Mouse (Mus musculus) MEL (cell line): ENCODE data around the gene Eps15. TPM values are rescaled to one million over a fixed set of nuclear protein-coding genes. Genes with fewer than 3 reads are reported as not detected.

Source experiments
- DNase-seq: peaks from one replicate; pipeline ENCODE4 v3.0.0; 2011; ENCODE audit warnings: low read depth, low spot score
- H3K27ac ChIP-seq: 2 replicates; pipeline ENCODE4 v1.5.1; 2012; ENCODE audit warnings: low read depth, mild to moderate bottlenecking, control low read depth, low read length, moderate library complexity; ENCODE audit not compliant: control insufficient read depth
- H3K27me3 ChIP-seq, 2 experiments: fragments of 150-350 bp in 1 of 2; sonication (generic) in 1 of 2; 2 replicates each; pipeline ENCODE4 v1.6.1; 2012; ENCODE audit warnings: low read length in 2 of 2, mild to moderate bottlenecking in 2 of 2, improper control_type of control experiment in 1 of 2, moderate library complexity in 1 of 2; ENCODE audit not compliant: insufficient read depth in 2 of 2, control insufficient read depth in 1 of 2
- H3K36me3 ChIP-seq, 2 experiments: 2 replicates each; pipeline ENCODE4 v1.6.1; 2012 to 2014; ENCODE audit warnings: low read length in 2 of 2, improper control_type of control experiment in 1 of 2, inconsistent platforms in 1 of 2, mild to moderate bottlenecking in 1 of 2; ENCODE audit not compliant: insufficient read depth in 2 of 2, control insufficient read depth in 1 of 2
- H3K4me1 ChIP-seq, 2 experiments: fragments of 150-350 bp in 1 of 2; sonication (generic) in 1 of 2; 2 replicates each; pipeline ENCODE4 v1.6.1; 2012; ENCODE audit warnings: low read length in 2 of 2, improper control_type of control experiment in 1 of 2, mild to moderate bottlenecking in 1 of 2; ENCODE audit not compliant: insufficient read depth in 2 of 2, control insufficient read depth in 1 of 2
- H3K4me3 ChIP-seq, 2 experiments: fragments of 150-350 bp in 1 of 2; sonication (generic) in 1 of 2; 2 replicates each; pipeline ENCODE4 v1.5.1; 2012; ENCODE audit warnings: low read depth in 2 of 2, low read length in 2 of 2, mild to moderate bottlenecking in 2 of 2, moderate library complexity in 2 of 2, control low read depth in 1 of 2, improper control_type of control experiment in 1 of 2; ENCODE audit not compliant: control insufficient read depth in 1 of 2, insufficient read depth in 1 of 2
- H3K79me2 ChIP-seq: 2 replicates; pipeline ENCODE4 v1.6.1; 2012; ENCODE audit warnings: mild to moderate bottlenecking, low read length, moderate library complexity; ENCODE audit not compliant: control insufficient read depth, poor library complexity, insufficient read depth
- H3K9ac ChIP-seq: 2 replicates; pipeline ENCODE4 v1.6.1; 2012; ENCODE audit warnings: low read depth, mild to moderate bottlenecking, control low read depth, low read length, moderate library complexity; ENCODE audit not compliant: control insufficient read depth, poor library complexity, severe bottlenecking
- H3K9me3 ChIP-seq: fragments of 150-350 bp; sonication (generic); replicated peaks from 2 replicates; pipeline ENCODE4 v1.6.1; 2012; ENCODE audit warnings: mild to moderate bottlenecking, low read length, improper control_type of control experiment, moderate library complexity; ENCODE audit not compliant: insufficient read depth
- BHLHE40 ChIP-seq: IDR thresholded peaks from 2 replicates; pipeline ENCODE4 v1.6.1; 2012; ENCODE audit warnings: low read depth, mild to moderate bottlenecking, inconsistent platforms, low read length, improper control_type of control experiment, borderline replicate concordance
- CTCF ChIP-seq, 3 experiments: IDR thresholded peaks in 2 of 3; conservative IDR thresholded peaks in 1 of 3; 2 replicates each; pipeline ENCODE4 v1.5.1; 2011 to 2012; ENCODE audit warnings: low read length in 3 of 3, low read depth in 2 of 3, mild to moderate bottlenecking in 2 of 3, improper control_type of control experiment in 1 of 3, inconsistent platforms in 1 of 3, mixed read lengths in 1 of 3, moderate library complexity in 1 of 3; ENCODE audit not compliant: control insufficient read depth in 1 of 3, insufficient read depth in 1 of 3, poor library complexity in 1 of 3, severe bottlenecking in 1 of 3
- E2F4 ChIP-seq: IDR thresholded peaks from 2 replicates; pipeline ENCODE4 v1.6.1; 2011; ENCODE audit warnings: low read depth, low read length, improper control_type of control experiment, borderline replicate concordance
- ELF1 ChIP-seq: IDR thresholded peaks from 2 replicates; pipeline ENCODE4 v1.6.1; 2014; ENCODE audit warnings: low read depth, mild to moderate bottlenecking, inconsistent platforms, low read length, improper control_type of control experiment, moderate library complexity
- EP300 ChIP-seq, 2 experiments: IDR thresholded peaks; 2 replicates each; pipeline ENCODE4 v1.6.1; 2011; ENCODE audit warnings: improper control_type of control experiment in 2 of 2, low read length in 2 of 2, low read depth in 1 of 2, mild to moderate bottlenecking in 1 of 2
- ETS1 ChIP-seq: IDR thresholded peaks from 2 replicates; pipeline ENCODE4 v1.6.1; 2012; ENCODE audit warnings: low read depth, mild to moderate bottlenecking, inconsistent platforms, low read length, improper control_type of control experiment, moderate library complexity
- GABPA ChIP-seq: IDR thresholded peaks from 2 replicates; pipeline ENCODE4 v1.6.1; 2012; ENCODE audit warnings: low read depth, mild to moderate bottlenecking, inconsistent platforms, low read length, improper control_type of control experiment, moderate library complexity
- HCFC1 ChIP-seq: IDR thresholded peaks from 2 replicates; pipeline ENCODE4 v1.6.1; 2012; ENCODE audit warnings: low read depth, mild to moderate bottlenecking, inconsistent platforms, low read length, improper control_type of control experiment, moderate library complexity
- JUND ChIP-seq: IDR thresholded peaks from 2 replicates; pipeline ENCODE4 v1.6.1; 2011; ENCODE audit warnings: low read depth, mild to moderate bottlenecking, improper control_type of control experiment, low read length
- KAT2A ChIP-seq: conservative IDR thresholded peaks from 2 replicates; pipeline ENCODE4 v1.6.1; 2012; ENCODE audit warnings: low read depth, low read length, improper control_type of control experiment, inconsistent platforms
- MAFK ChIP-seq: IDR thresholded peaks from 2 replicates; pipeline ENCODE4 v1.6.1; 2011; ENCODE audit warnings: low read depth, mild to moderate bottlenecking, low read length, improper control_type of control experiment, borderline replicate concordance
- MAX ChIP-seq: IDR thresholded peaks from 2 replicates; pipeline ENCODE4 v1.6.1; 2011; ENCODE audit warnings: low read length, improper control_type of control experiment
- MAZ ChIP-seq: IDR thresholded peaks from 2 replicates; pipeline ENCODE4 v1.6.1; 2012; ENCODE audit warnings: low read depth, mild to moderate bottlenecking, inconsistent platforms, low read length, improper control_type of control experiment
- MYC ChIP-seq: IDR thresholded peaks from 2 replicates; pipeline ENCODE4 v1.6.1; 2011; ENCODE audit warnings: low read depth, mild to moderate bottlenecking, low read length, improper control_type of control experiment, moderate library complexity
- NELFE ChIP-seq: IDR thresholded peaks from 2 replicates; pipeline ENCODE4 v1.6.1; 2011; ENCODE audit warnings: low read depth, low read length, improper control_type of control experiment
- NRF1 ChIP-seq: IDR thresholded peaks from 2 replicates; pipeline ENCODE4 v1.6.1; 2014; ENCODE audit warnings: low read depth, mild to moderate bottlenecking, inconsistent platforms, low read length, improper control_type of control experiment, moderate library complexity; ENCODE audit not compliant: poor library complexity, insufficient read depth, severe bottlenecking
- POLR2A ChIP-seq, 2 experiments: IDR thresholded peaks; 2 replicates each; pipeline ENCODE4 v1.6.1; 2011 to 2012; ENCODE audit warnings: low read length in 2 of 2, mild to moderate bottlenecking in 2 of 2, control low read depth in 1 of 2, improper control_type of control experiment in 1 of 2, low read depth in 1 of 2, moderate library complexity in 1 of 2; ENCODE audit not compliant: control insufficient read depth in 1 of 2, insufficient read depth in 1 of 2, poor library complexity in 1 of 2
- POLR2AphosphoS2 ChIP-seq: IDR thresholded peaks from 2 replicates; pipeline ENCODE4 v1.6.1; 2011; ENCODE audit warnings: low read length, improper control_type of control experiment
- POLR2AphosphoS5 ChIP-seq: IDR thresholded peaks from 2 replicates; pipeline ENCODE4 v1.6.1; 2012; ENCODE audit warnings: low read depth, borderline replicate concordance, mild to moderate bottlenecking, inconsistent platforms, low read length, moderate library complexity, mixed read lengths
- RAD21 ChIP-seq: IDR thresholded peaks from 2 replicates; pipeline ENCODE4 v1.6.1; 2011; ENCODE audit warnings: mild to moderate bottlenecking, low read depth, low read length, improper control_type of control experiment
- RCOR1 ChIP-seq: IDR thresholded peaks from 2 replicates; pipeline ENCODE4 v1.6.1; 2012; ENCODE audit warnings: low read depth, mild to moderate bottlenecking, inconsistent platforms, low read length, improper control_type of control experiment
- SIN3A ChIP-seq: IDR thresholded peaks from 2 replicates; pipeline ENCODE4 v1.6.1; 2012; ENCODE audit warnings: low read length, improper control_type of control experiment, inconsistent platforms
- SMC3 ChIP-seq: IDR thresholded peaks from 2 replicates; pipeline ENCODE4 v1.6.1; 2011; ENCODE audit warnings: low read depth, low read length, improper control_type of control experiment
- TAL1 ChIP-seq: IDR thresholded peaks from 2 replicates; pipeline ENCODE4 v1.6.1; 2012; ENCODE audit warnings: mild to moderate bottlenecking, inconsistent platforms, low read length, moderate library complexity, mixed read lengths
- TBP ChIP-seq: IDR thresholded peaks from 2 replicates; pipeline ENCODE4 v1.8.0; 2011; ENCODE audit warnings: low read depth, low read length, improper control_type of control experiment
- TCF12 ChIP-seq: IDR thresholded peaks from 2 replicates; pipeline ENCODE4 v1.6.1; 2014; ENCODE audit warnings: low read depth, mild to moderate bottlenecking, inconsistent platforms, low read length, improper control_type of control experiment, moderate library complexity
- UBTF ChIP-seq: IDR thresholded peaks from 2 replicates; pipeline ENCODE4 v1.6.1; 2012; ENCODE audit warnings: low read depth, mild to moderate bottlenecking, inconsistent platforms, low read length, improper control_type of control experiment, moderate library complexity, borderline replicate concordance; ENCODE audit not compliant: insufficient read depth
- USF1 ChIP-seq: IDR thresholded peaks from 2 replicates; pipeline ENCODE4 v1.6.1; 2014; ENCODE audit warnings: low read depth, mild to moderate bottlenecking, inconsistent platforms, low read length, improper control_type of control experiment, moderate library complexity
- USF2 ChIP-seq, 2 experiments: IDR thresholded peaks; 2 replicates each; pipeline ENCODE4 v1.6.1; 2011 to 2012; ENCODE audit warnings: improper control_type of control experiment in 2 of 2, low read length in 2 of 2, borderline replicate concordance in 1 of 2, inconsistent platforms in 1 of 2, low read depth in 1 of 2, mild to moderate bottlenecking in 1 of 2; ENCODE audit not compliant: insufficient read depth in 1 of 2
- ZC3H11A ChIP-seq: IDR thresholded peaks from 2 replicates; pipeline ENCODE4 v1.6.1; 2012; ENCODE audit warnings: low read depth, mild to moderate bottlenecking, inconsistent platforms, low read length, improper control_type of control experiment
- ZKSCAN1 ChIP-seq: IDR thresholded peaks from 2 replicates; pipeline ENCODE4 v1.6.1; 2012; ENCODE audit warnings: low read depth, mild to moderate bottlenecking, inconsistent platforms, low read length, improper control_type of control experiment, moderate library complexity
- ZMIZ1 ChIP-seq: IDR thresholded peaks from 2 replicates; pipeline ENCODE4 v1.6.1; 2012; ENCODE audit warnings: low read depth, mild to moderate bottlenecking, inconsistent platforms, low read length, improper control_type of control experiment, moderate library complexity
- ZNF384 ChIP-seq: IDR thresholded peaks from 2 replicates; pipeline ENCODE4 v1.6.1; 2012; ENCODE audit warnings: low read depth, mild to moderate bottlenecking, inconsistent platforms, low read length, improper control_type of control experiment
- polyA plus RNA-seq, 2 experiments: library from polyadenylated mRNA; stranded (reverse) in 1 of 2; unstranded in 1 of 2; fragments of >175 nt in 1 of 2; fragments of >200 nt in 1 of 2; gene quantifications; 2 replicates each; pipeline versions ENCODE4 v1.2.1 to v1.2.4; 2012; ENCODE audit warnings: low replicate concordance in 2 of 2, low read depth in 1 of 2; ENCODE audit not compliant: insufficient read length in 2 of 2, insufficient read depth in 1 of 2, missing spikeins in 1 of 2
- total RNA-seq: library from RNA; depleted of rRNA; stranded (reverse); fragments of 300-350 nt; gene quantifications from 2 replicates; pipeline ENCODE4 v1.2.3, GENCODE M21; 2012; rRNA removed

Eps15 gene
- total RNA-seq (19.7 and 21.6 TPM in 2 replicates), polyA plus RNA-seq (100 to 1,000 TPM in 1 of 2 experiments, 10 to 100 TPM in 1; 53.3 to 107 TPM)

DNA sequence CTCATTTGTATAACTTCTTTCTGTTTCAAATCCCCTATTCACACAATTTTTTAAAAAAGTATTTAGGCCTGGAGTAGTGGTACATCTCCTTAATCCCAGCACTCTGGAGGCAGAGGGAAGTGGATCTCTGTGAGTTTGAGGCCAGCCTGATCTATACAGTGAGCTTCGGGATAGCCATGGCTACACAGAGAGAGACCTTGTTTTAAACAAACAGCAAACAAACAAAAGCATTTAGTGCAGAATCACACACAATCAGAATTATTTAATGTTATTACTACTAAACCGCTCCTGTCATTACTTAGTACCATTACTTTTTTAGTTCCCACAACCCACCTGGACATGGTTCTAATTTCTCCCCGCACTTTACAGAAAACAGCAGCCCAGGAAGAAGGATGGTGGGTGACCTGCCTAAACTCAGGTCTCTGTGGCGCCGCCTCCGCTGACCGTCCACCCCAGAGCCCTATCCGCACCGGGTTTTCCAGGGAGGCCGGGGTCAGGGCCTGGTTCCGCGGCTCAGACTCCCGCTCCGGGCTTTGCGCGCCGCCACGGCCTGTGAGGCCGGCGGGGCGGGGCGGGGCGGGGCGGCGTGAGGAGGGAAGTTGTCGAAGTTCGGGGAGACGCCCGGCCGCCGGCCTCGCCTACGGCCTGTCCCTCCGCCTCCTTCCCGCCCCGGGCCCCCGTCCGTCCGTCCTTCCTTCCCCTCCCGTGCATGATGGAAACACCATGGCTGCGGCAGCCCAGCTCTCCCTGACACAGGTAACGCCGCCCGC is at the start of gene Eps15:
Gene Eps15, plus strand, starts transcription at position 580 of the 770 bp plus-strand sequence.
- H3K4me3 ChIP-seq, result peak within 1 kb of the TSS; percentile 83 to 96
- H3K4me1 ChIP-seq, result peaks cover 11% of the 10 kb centered on the region in 2 experiments

DNA sequence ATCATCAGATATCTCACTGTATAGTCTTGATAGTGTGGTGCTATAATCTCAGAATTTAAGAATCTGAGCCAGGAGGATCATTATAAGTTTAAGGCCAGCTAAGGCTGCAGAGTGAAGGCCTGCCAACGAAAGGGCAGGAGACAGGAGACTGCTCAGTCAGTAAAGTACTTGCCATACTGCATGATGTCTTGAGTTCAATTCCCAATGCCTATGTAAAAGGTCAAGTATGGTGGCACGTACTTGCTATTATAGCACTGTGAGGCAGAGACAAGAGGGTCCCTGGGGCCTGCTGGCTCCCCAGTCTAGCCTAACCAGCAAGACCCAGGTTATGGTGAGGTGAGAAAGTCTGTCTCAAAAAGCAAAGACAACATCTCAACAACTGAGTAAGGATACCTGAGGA is 45.9 kb upstream of the Eps15 start, which contains the start of gene Calr4:
Gene Calr4, plus strand, starts transcription at position 301 of the 400 bp plus-strand sequence.
- Histone ChIP-seq H3K27ac (no peak within 1 kb of the TSS), H3K36me3 (peaks cover 0 to 7% of the 10 kb centered on the region in 2 experiments; a peak in 2 of 4 replicates), H3K4me1 (peaks cover 2 to 11% of the 10 kb centered on the region in 2 experiments; a peak in 3 of 4 replicates), H3K9me3 (no peaks in the 10 kb centered on the region), H3K27me3 (peaks cover 1 to 2% of the 10 kb centered on the region in 2 experiments; a peak in 1 of 4 replicates), H3K4me3 (no peak within 1 kb of the TSS), H3K9ac (no peak within 1 kb of the TSS), H3K79me2 (no peaks in the 10 kb centered on the region)
- DNase-seq, result no peak
- TF ChIP-seq SIN3A (no peak), ZC3H11A (no peak), RCOR1 (no peak), NELFE (no peak), USF2 (IDR thresholded peaks at IDR 0.05; ENCODE audit: borderline replicate concordance in 1 of 2, insufficient read depth in 1 of 2, low read depth in 1 of 2, low read length in 2 of 2) (no peak), MAFK (no peak), BHLHE40 (no peak), KAT2A (no peak), POLR2AphosphoS2 (no peak), SMC3 (no peak), JUND (no peak), UBTF (no peak), ZKSCAN1 (no peak), ZMIZ1 (no peak), TAL1 (no peak), GABPA (no peak), TCF12 (no peak)

More for the DNA sequence above, at the start of gene Eps15:
- Histone ChIP-seq H3K27ac (peak within 1 kb of the TSS; percentile 32), H3K36me3 (peaks cover 0 to 18% of the 10 kb centered on the region in 2 experiments; a peak in 2 of 4 replicates), H3K9me3 (no peaks in the 10 kb centered on the region), H3K27me3 (no peaks in the 10 kb centered on the region), H3K9ac (peak within 1 kb of the TSS; percentile 95), H3K79me2 (peaks cover 20% of the 10 kb centered on the region)
- no peak for TF ChIP-seq MAX
- no peak for TF ChIP-seq RCOR1
- no peak for TF ChIP-seq RAD21
- no peak for TF ChIP-seq JUND
- no peak for TF ChIP-seq TBP
- TF ChIP-seq NELFE, result peak; percentile 66
- 0 out of 2 replicates have a peak, but pooled peaks have one; percentile 3 for TF ChIP-seq NRF1
- TF ChIP-seq ZNF384, result 0 out of 2 replicates have a peak, but pooled peaks have one; percentile 2
- no peak for TF ChIP-seq MAFK
- no peak for TF ChIP-seq KAT2A
- TF ChIP-seq TCF12, result 0 out of 2 replicates have a peak, but pooled peaks have one; percentile 11
- peak; percentile 48; the same call in 1 of the 2 replicates for TF ChIP-seq MAZ
- no peak for TF ChIP-seq USF1
- peak in 1 of 3 experiments; percentile 8; a peak in 1 of 6 replicates for TF ChIP-seq CTCF (IDR thresholded peaks at IDR 0.05 in 2 of 3, conservative IDR thresholded peaks at IDR 0.05 in 1 of 3; ENCODE audit: control insufficient read depth in 1 of 3, insufficient read depth in 1 of 3, low read depth in 2 of 3, low read length in 3 of 3, poor library complexity in 1 of 3, severe bottlenecking in 1 of 3)
- TF ChIP-seq ZMIZ1, result no peak
- peak; percentile 89 for TF ChIP-seq SIN3A
- no peak for TF ChIP-seq POLR2AphosphoS5
- 0 out of 2 replicates have a peak, but pooled peaks have one; percentile 39 for TF ChIP-seq UBTF
- no peak for TF ChIP-seq SMC3
- no peak for TF ChIP-seq E2F4
- no peak for TF ChIP-seq MYC
- TF ChIP-seq USF2 (IDR thresholded peaks at IDR 0.05; ENCODE audit: borderline replicate concordance in 1 of 2, insufficient read depth in 1 of 2, low read depth in 1 of 2, low read length in 2 of 2), result no peak
- TF ChIP-seq ELF1, result peak; percentile 51
- no peak; the same call in 1 of the 2 replicates for TF ChIP-seq ETS1
- TF ChIP-seq POLR2A (IDR thresholded peaks at IDR 0.05; ENCODE audit: control insufficient read depth in 1 of 2, insufficient read depth in 1 of 2, low read depth in 1 of 2, low read length in 2 of 2, poor library complexity in 1 of 2), result peak; percentile 49 to 68; a peak in 2 of 4 replicates
- no peak for TF ChIP-seq BHLHE40
- TF ChIP-seq HCFC1, result peak; percentile 79
- no peak for TF ChIP-seq EP300 (IDR thresholded peaks at IDR 0.05; ENCODE audit: low read depth in 1 of 2, low read length in 2 of 2)
- DNase-seq, result peak; percentile 94
